Mouse (Mus musculus): ENCODE results near the gene Nln.

DNA sequence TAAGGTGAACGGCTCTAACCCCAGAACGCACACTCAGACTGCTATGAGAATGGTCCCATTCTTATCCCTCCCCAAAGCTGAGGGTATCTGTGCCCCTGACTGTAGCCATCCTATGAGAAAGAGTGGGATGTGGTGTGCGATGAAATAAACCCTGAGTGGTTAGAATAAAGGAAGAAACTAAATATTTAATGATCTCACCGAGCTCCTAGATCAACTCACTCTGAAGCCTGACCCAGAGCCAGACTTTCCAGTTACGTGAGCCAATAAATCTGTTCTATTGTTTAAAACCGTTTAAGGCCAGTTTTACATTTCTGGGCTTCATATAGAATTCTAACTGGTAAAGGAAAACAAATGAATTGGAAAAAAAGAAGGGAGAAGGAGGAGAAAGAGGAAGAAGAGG, 32.4 kb downstream of the Nln start:
- TF ChIP-seq CTCF (IDR thresholded peaks at IDR 0.05; ENCODE audit: low read depth, low read length) (no peak), POLR2A (IDR thresholded peaks at IDR 0.05; ENCODE audit: borderline replicate concordance, low read depth, low read length) (no peak)

All from bone marrow macrophage, adult 2 months (primary cell).